Mouse (Mus musculus): ENCODE results near the gene Gmfb.
"Not testable (repeated sequence)": the region's sequence is repeated elsewhere in the genome, so short reads cannot be mapped to it uniquely, and the experiment has no call there.

The Gmfb gene

DNA sequence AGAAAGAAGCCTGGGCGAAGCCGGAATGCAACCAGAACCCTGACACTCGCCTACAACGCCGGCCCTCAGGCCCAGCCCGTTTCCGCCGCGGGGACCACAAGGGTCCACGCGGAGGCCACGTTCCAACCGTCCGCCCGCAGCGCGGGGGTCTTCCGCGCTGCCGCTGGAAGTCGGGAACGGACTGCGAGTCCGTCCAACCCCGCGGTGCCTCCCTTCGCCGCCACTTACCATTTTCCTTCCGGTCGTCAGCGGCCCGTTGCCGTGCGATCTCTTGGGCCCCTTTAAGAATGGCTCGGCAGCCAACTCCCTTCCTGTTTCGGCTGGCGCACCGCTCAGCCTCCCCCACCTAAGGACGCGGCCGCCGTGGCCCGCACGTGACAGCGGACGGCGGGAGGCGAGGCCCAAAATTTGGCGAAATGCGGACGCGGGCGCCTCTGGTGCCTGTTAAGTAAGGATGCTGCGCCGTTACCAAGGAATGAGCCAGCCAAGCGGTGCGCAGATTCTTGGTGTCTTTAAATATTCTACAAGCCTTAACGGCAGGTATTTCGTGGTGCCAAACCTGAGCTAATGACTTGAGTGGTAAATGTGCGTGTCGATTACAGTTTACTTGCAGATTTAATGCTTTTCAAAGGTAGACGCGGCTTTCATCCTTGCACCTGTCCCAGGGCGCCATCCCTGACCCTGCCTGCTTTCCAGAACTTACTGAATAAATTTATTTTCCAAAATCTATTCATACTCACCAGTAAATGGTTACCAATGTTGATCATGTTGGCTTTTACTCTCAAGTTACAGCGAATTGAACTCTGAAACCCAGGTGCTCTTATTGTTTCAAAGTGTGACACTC is at the start of gene Gmfb:
Gmfb (minus strand) TSS at position 370 of the 844 bp plus-strand sequence.
- peak; percentile 95 to 96 for DNase-seq (ENCODE audit: low spot score in 2 of 2)

DNA sequence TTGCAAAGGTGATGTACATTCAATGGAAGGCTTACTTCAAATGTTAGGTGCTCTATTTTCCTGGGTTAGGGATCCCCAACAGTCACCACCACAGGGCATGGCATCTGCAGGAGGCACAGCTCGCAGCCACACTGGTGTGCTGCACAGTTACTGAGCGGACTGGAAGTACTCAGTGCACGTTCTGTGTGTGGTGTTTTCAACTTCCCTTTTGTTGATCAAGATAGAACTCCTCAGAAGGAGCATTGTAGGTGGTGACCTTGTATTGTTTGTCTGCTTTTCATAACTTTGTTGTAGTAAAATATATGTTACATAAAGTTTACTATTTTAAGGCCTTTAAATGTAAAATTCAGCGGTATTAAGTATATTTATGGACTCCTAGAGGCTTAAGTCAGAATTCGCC is 40.9 kb upstream of the Gmfb start:
- no peak for DNase-seq (ENCODE audit: low spot score in 2 of 2)

DNA sequence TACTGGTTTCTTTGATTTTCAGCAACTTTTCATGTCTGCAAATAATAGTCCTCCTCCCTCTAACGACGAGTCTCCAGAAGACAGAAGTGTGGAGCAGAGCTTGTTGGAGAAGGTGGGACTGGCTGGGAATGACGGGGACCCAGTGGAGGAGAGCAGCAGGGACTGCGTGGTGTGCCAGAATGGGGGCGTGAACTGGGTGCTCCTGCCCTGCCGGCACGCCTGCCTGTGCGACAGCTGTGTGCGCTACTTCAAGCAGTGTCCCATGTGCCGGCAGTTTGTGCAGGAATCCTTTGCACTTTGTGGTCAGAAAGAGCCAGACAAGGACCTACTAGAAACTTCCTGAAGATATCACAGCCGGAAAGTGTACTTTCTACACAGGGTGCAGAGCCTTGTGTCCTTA is 31.6 kb upstream of the Gmfb start:
- DNase-seq (ENCODE audit: low spot score in 2 of 2): no peak

DNA sequence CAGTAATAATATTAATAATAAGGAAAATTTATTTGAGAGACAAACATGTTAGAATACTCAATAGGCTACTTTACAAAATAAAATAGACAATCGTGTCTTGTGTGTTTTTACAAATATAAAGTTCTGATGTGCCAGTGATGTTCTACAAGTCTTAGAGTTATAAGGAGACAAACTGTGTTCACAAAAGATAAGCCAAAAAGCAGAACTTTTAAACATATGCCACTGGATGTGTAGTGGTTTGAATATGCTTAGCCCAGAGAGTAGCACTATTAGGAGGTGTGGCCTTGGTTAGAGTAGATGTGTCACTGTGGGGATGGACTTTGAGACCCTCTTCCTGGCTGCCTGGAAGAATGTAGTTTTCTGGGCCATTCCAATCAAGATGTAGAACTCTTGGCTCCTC is 27.7 kb upstream of the Gmfb start:
- no peak for DNase-seq (ENCODE audit: low spot score in 2 of 2)

DNA sequence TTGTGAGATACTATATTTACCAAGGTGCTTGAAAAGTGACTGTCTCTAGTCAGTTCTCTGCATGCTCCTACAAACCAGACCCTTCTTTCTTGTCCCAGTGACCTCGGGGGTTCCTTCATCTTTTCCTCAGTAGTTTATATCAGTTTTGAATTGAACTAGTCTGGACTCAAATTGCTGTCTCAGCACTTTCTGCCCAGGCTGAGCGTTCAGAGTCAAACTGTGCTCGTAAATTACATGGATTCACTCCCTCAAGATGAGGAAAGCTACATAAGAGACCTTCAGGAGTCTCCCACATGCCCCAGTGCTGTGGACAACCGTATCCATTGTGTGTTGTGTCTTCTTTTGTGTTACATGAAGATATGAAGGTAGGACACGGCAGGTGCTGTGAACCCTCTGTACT is 26.7 kb upstream of the Gmfb start:
- no peak for DNase-seq (ENCODE audit: low spot score in 2 of 2)

DNA sequence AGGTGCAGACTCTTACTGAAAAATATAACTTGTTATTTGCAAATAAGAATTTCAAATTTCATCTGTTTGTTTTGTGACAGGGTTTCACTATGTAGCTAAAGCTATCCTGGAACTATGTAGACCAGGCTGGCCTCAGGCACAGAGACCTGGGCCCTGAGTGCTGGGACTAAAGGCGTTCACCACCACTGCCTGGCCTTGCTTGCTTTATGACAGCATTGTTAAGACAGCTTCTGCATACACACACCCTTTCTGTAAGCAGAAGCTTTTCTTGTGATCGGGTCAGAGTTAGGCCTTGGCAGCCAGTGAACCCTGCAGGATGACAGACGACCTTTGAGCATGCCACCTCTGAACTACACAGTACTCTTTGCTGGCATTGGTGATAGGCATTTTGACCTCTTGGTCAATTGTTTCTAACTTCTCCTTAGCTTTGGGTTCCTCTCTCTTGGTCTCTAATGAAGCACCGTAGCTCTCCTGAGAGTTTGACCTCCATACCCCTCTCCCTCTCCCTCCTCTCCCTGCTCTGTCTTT is 26.1 kb upstream of the Gmfb start:
- DNase-seq (ENCODE audit: low spot score in 2 of 2): no peak

DNA sequence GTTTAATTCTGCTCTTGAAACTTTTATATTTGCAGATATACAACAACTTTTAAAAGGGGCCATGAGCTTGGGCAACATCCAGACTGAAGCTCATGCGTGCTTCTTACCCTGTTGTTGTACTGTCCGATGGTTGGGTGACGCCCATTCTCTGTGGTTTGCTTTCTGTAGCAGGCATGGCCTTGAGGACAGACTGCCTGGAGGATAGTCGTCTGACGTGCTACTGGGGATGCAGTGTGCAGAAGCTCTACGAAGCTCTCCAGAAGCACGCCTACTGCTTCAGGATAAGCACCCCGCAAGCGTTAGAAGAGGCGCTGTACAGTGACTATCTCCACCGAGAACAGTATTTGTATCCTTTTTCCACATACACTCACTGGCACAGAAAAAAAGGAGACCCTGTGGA is 23.7 kb upstream of the Gmfb start:
- DNase-seq (ENCODE audit: low spot score in 2 of 2): no peak

DNA sequence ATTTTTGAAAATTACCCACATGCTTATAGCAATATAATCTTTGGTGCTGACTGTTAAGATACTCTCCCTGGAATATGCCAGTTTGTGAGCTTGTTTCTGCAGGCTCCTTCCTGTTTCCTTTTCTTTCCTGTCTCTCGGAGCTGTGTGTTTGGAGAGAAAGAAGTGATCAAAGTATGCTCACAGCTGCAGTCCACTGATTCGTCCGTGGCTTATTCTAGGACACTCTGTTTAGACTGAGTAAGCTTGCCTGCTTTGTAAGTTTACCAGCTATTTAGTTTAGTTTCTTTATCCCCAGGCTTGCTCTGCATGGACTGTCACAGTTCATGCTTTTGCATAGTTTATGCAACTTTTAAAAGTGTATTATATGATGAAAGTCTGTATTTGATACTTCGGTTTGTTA is 17.3 kb upstream of the Gmfb start:
- no peak for DNase-seq (ENCODE audit: low spot score in 2 of 2)

DNA sequence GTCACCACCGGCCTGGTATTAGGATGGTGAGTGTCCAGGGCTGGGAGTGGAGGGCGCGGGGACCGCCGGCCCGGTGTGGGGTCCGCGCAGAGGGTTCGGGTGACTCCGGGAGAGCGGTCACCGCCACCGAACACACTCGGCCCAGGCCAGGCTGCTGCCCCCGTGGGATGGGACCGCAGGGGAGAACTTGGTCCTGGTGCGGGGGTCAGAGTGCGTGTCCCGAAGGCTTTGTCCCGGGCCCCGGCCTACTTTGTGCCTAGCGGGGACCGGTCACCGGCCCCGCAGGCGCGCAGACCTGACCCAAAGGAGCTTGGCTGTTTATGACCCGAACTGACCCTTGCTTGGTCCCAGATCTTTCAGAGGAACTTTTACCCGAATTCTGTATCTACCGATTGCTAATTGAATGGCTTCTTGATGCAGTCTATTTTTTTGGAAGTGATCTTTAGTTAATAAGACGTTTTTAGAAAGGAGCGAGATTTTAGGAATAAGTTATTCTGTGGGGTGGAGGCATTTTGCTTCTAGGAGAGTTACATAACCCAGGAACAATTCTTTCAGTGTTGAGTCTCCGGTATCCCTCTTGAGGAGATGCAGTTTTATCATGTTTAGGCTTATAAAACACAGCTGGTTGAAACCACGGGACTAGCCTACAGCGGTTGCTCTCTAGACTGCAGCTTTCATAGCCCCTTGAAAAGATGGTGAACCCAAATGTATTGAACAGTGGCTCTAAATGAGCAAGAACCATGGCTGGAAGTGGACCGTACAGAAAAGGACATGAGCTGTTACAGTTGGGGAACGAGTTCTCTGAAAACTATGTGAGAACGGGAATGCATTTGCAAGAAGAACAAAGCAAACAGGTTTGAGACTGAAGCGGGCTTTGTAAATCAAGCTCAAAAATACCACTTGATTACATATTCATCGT is 10.6 kb upstream of the Gmfb start:
- DNase-seq (ENCODE audit: low spot score in 2 of 2): peak; percentile 3 to 31

DNA sequence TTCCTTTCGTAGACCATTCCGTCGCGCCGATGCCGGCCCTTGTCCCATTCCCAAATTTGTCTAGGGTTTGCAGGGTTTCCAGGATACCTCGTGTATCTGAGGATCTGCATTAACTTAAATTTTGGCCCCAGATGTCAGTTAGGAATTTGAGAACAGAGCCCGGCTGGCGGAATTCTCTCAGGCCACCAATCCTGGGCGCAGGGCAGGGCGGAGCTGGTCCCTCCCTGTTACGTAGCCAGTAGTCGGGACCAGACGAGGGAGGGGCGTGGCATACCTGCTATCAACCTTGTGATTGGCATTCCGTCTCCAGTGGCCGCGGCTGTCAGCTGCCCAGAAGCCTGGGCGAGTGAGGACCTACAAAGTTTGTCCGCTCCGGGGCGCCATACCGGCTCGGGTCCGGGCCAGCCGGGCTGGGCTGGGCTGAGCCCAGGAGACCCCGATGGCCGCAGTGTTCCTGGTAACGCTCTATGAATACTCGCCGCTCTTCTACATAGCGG is 9.8 kb upstream of the Gmfb start, which contains the start of gene Cgrrf1:
Cgrrf1 (plus strand) TSS at position 289 of the 497 bp plus-strand sequence.
- peak; percentile 92 to 97 for DNase-seq (ENCODE audit: low spot score in 2 of 2)

DNA sequence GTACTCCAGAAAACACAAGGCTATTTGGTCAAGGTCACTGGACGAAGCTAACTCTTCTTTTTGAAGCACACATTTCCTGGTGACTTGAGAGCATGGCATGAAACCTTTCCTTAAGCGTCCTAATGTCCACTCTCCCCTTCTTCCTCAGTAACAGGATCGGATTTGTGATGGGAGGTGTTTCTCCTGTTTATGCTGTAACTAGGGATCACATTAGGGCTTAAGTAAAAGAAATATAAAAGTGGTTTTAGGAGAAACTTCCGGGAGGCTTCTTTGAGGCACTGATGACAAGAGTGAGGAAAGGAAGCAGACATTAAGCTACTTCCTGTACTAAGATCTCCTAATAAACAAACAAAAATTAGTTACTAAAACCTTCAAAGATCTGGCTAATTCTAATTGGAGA is 9.3 kb upstream of the Gmfb start:
- DNase-seq (ENCODE audit: low spot score in 2 of 2): no peak

DNA sequence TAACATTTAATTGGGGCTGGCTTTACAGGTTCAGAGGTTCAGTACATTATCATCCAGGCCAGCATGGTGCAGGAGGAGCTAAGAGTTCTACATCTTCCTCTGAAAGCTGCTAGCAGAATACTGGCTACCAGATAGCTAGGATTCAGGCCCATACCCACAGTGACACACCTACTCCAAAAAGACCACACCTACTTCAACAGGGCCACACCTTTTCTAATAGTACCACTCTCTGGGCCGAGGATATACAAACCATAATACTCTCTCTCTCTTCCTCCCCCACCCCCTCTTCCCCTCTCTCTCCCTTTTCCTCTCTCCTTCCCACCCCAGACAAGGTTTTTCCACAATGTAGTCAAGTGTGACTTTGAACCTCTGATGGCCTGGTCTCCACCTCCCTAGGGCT is 5.4 kb upstream of the Gmfb start:
- no peak for DNase-seq (ENCODE audit: low spot score in 2 of 2)

DNA sequence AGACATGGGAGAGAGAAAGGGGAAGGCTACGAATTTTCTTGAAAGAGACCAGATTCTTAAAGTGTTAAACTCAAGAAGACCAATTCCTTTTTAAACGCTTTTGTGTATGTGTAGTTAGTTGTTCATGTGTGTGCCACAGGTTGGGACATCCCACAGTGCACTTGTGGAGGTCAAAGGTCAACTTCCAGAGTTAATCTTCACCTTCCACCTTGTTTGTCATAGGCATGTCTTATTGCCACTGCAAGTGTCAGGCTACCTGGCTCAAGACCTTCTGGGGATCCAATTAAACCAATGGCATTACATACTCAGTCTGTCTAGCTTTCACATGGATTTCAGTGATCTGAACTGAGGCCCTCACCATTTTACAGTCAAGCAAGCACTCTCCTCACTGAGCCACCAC is 2.0 kb upstream of the Gmfb start:
- no peak for DNase-seq (ENCODE audit: low spot score in 2 of 2)

DNA sequence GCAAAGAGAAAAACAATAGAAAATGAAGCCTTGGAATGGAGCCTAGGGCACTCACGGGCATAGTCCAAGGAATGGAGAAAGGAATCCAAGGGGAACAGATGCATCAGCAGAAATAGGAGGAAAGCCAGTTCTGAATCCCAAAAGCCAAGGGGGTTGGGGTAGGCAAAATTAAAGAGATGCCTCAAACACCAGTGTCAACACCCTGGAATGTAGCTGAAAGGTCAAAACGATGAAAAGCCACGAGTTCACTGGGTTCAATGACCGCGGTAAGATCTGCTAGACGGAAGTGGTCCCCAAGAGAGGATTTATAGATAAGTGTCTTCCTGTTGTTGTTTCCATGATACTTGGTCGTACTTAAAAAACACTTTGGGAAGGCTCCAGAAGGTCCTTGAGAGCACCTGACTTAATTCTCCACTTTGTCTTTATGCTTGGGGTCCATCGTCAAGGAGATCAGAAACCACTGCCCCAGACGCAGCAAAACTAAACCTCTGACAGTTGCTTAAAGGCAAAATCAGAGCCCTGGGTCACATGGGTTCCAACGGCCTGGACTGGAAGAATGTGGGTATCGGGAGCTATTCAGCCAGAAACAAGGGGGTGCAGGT is 670 bp downstream of the Gmfb start:
- peak in 1 of 2 experiments; percentile 9 for DNase-seq (ENCODE audit: low spot score in 2 of 2)

DNA sequence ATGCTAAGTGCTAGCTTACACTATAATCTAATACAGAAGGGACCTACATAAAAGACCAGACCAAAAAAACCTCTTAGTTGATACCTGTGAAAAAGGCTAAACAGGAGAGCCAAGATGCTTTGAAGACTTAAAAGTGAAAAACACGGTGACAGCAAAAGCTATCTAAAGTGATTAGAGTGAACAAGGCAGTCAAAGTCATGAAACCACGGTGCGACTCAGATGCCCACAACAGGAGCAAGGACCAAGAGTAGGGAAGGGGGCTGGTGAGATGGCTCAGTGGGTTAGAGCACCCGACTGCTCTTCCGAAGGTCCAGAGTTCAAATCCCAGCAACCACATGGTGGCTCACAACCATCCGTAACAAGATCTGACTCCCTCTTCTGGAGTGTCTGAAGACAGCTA is 2.1 kb downstream of the Gmfb start:
- DNase-seq (ENCODE audit: low spot score in 2 of 2): not testable (repeated sequence)

DNA sequence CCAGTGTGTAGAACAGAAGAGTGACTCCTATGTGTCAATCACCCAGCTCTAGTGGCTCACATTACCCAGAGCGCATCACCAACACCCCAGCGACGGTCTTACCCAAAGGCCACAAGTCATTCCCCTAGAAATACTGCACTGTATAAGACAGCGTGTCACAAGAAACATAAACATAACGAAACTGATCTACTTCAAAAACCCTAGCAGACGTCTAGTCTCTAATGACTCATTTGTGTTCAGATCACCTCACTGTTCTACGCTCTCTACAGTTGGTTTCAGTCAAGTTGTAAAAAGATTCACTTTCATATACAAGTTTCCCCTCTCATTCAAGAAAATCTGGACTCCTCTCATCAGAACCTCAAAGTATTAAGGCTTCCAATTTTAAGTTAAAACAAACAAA is 3.3 kb downstream of the Gmfb start:
- no peak for DNase-seq (ENCODE audit: low spot score in 2 of 2)

DNA sequence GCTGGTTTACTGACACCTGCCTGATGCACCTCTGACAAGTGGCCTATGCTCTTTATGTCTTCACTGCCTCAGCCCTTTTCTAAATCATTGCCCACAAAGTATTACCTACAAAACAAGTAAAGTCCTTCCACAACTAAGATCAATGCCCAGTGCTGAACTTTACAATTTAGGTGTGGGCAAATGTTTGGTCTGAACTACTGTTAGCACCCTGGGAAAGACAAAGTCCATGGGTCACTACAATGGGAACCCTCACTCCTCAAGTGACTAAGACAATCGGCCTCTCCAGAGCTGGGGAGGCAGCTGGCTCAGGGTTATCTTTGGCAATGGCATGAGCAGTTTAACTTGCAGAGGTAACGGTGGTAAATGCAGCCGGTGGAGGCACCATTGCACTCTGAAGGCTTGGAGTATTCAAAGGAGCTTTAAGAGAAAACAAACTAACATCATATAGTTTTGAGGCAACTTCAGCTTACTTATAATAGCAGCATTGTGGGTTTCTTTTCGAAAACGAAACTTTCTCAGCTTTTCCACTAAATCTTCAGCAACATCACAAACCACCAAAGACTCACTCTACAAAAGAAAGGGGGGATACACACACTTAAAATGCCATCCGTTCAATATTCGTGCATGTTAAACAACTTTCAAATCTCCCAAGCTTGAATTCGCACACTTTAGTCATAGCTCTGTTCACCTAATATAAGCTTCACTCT is 5.0 kb downstream of the Gmfb start:
- no peak for DNase-seq (ENCODE audit: low spot score in 2 of 2)

DNA sequence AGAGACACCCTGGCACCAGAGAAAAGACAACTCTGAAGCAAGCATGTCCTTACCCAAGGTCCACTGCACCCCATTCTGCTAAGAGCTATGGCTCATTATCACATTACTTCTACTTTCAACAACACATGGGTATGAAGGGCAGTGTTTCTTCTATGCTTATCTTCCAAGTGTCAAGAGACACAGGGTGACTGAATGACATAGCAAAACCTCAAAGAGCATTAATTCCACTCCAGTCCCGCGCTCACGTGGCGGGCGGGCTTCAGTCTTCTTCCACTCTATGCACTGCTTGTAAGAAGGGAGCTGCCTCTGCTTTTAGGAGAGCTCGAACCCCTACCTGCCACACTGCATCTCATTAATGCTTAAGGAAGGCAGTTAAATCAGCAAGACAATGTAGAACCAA is 6.4 kb downstream of the Gmfb start:
- DNase-seq (ENCODE audit: low spot score in 2 of 2): no peak

DNA sequence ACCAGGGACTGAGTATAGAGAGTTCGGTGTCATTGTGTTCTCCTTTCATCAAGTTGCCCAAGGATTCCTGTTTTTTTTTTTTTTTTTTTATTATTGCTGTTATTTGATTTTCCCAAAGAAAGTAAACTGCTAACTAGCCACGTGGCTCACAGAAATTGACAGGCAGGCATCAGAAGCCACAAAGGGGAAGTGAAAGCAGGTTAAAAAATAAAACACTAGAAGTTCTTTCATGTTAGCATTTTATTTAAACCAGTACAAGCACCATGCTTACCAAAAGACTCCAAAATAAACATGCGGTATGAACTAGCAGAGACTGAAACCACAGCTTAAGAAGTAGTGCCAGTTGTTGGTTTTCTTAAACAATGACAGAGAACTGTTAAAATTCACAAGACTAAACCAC is 14.1 kb downstream of the Gmfb start:
- DNase-seq (ENCODE audit: low spot score in 2 of 2): no peak

DNA sequence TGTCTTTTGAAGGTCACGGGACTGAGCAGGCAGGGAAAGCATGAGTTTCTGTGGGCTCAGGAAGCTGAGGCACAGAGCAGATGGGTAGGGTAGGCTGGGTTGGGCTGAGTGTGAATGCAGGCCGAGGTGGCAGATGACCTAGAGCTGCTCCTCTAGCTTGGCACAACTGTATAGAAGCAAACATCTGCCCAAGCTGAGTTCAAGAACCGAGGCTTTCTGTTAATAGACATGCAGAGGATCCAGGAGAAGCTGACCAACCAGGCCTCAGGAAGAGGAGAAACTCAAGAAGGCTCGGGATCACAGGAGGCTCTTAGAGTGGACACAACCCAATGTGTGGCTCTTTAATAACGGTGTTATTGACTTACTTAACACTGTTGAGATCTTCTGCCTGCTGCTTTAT is 15.9 kb downstream of the Gmfb start:
- no peak for DNase-seq (ENCODE audit: low spot score in 2 of 2)

DNA sequence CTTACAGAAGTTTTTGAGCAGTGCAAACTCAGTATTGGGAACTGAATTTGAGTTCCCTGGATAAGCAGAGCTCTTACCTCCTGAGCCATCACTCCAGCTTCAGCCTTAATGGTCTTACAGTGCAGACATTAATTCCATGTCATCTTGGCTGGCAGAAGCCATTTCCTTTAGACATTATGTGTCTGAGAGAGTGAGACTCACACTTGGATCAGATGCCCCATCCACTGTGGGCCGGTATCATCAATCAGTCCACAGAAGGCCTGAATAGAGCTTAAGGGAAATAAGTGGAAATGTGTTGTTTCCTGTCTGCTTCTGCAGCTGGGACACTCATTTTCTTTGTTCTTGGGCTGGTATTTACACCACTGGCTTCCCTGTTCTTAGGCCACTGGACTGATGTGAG is 18.3 kb downstream of the Gmfb start:
- no peak for DNase-seq (ENCODE audit: low spot score in 2 of 2)

Data from urinary bladder, postnatal 36 days (tissue).